Mouse (Mus musculus) cortical plate, adult 2 months (tissue): ENCODE measurements around the gene Pik3ap1. TPM values are rescaled to one million over a fixed set of nuclear protein-coding genes. Genes with fewer than 3 reads are reported as not detected.
A peak's percentile ranks its signal among the peaks of the same experiment; 100 is the strongest.

Experiments used
- H3K27ac ChIP-seq: fragments of 200-500 bp; 2 replicates; pipeline ENCODE4 v1.5.1; 2012; ENCODE audit warnings: low read length, control low read depth, inconsistent platforms; ENCODE audit not compliant: insufficient read depth
- H3K4me1 ChIP-seq: fragments of 200-500 bp; 2 replicates; pipeline ENCODE4 v1.6.1; 2011; ENCODE audit warnings: low read length; ENCODE audit not compliant: control insufficient read depth, insufficient read depth
- H3K4me3 ChIP-seq: fragments of 200-500 bp; 2 replicates; pipeline ENCODE4 v1.5.1; 2011; ENCODE audit warnings: mild to moderate bottlenecking, low read length, control low read depth; ENCODE audit not compliant: insufficient read depth
- CTCF ChIP-seq: fragments of 200-500 bp; IDR thresholded peaks from 2 replicates; pipeline ENCODE4 v1.5.1; 2011; ENCODE audit warnings: mild to moderate bottlenecking, control low read depth, low read length; ENCODE audit not compliant: insufficient read depth; ENCODE audit errors: extremely low read depth
- POLR2A ChIP-seq: fragments of 200-500 bp; IDR thresholded peaks from 2 replicates; pipeline ENCODE4 v1.6.1; 2011; ENCODE audit warnings: mild to moderate bottlenecking, low read length, control low read depth; ENCODE audit not compliant: insufficient read depth; ENCODE audit errors: extremely low read depth
- polyA plus RNA-seq: library from polyadenylated mRNA; depleted of rRNA; stranded (reverse); fragments of >200 nt; gene quantifications from 2 replicates; pipeline ENCODE4 v1.2.3, GENCODE M21; 2012

The Pik3ap1 gene
- polyA plus RNA-seq, 1 experiment: 2.6 TPM

- no peak overlapping the region for H3K4me3 ChIP-seq
- H3K27ac ChIP-seq: no peak overlapping the region
- TF ChIP-seq CTCF (no peak), POLR2A (no peak)
- H3K4me1 ChIP-seq: no peaks in the 10 kb centered on the region
Measured at GRCm38 (mm10) chr19:41348161-41348560, 36.7 kb downstream of the Pik3ap1 start.

DNA sequence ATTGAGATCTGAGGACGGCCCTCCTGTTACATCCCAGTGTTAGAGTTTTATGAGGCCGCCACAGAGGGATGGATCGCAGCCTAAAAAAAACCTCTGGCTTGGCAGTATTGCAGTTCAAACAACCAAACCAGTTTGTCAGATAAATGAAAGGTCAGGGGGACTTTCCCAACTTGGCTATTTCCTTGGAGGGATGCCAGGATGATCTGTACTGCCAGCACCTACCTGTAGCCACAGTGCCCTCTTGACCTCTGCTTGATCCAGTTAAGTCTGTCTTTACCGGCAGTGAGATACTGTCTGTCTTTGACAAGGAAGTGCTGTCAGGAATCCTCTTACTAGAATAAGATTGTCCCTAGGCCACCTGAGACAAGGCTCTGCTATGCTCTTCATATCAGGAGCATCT lies 37.6 kb downstream of the Pik3ap1 start:
- Histone ChIP-seq H3K4me1 (no peaks in the 10 kb centered on the region; the same call in 1 of the 2 replicates), H3K27ac (no peak overlapping the region), H3K4me3 (no peak overlapping the region)
- TF ChIP-seq CTCF (no peak), POLR2A (no peak)

DNA sequence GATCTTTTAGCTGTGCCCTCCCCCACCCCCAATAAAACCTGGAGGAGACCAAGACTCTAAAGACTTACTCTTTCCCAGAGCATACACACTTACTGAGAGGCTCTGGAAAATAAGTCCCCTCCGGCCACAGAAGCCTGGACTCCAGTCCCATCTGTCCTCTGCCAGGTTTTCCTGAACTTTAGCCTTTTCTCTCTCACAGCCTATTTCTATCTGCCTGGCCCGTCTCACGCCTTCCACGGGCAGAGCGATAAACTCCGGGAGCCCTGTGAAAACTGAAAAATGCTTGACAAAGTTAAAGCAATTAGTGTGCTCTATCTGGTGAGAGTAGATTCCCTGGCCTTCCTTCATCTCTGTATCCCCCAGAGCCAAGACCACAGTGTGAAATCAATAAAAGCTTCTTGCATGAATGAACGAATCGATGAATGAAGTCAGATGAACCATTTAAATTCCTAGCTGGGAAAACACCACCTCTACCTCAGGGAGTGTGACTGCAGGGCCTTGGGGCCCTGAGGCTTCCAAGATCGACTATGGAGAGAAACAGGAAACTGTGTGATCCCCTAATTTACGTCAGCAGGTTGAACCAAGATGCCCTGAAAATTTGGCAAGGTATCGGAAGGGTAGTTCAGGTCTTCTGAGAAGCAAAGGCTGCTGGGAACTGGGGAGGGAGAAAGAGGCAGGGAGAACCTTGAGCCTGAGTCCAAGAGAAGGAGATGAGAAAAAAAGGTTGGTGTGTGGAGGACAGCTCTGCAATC lies 38.6 kb downstream of the Pik3ap1 start:
- Histone ChIP-seq H3K4me3 (no peak overlapping the region), H3K27ac (no peak overlapping the region), H3K4me1 (no peaks in the 10 kb centered on the region; the same call in 1 of the 2 replicates)
- TF ChIP-seq CTCF (no peak), POLR2A (no peak)

GRCm38 (mm10) chr19:41345028-41345741 lies 39.7 kb downstream of the Pik3ap1 start:
- Histone ChIP-seq H3K4me1 (no peaks in the 10 kb centered on the region; the same call in 1 of the 2 replicates), H3K4me3 (no peak overlapping the region), H3K27ac (0 out of 2 replicates have a peak overlapping the region, but pooled peaks have one; percentile 66)
- TF ChIP-seq POLR2A (no peak), CTCF (no peak)

GRCm38 (mm10) chr19:41344666-41345027 lies 40.3 kb downstream of the Pik3ap1 start:
- Histone ChIP-seq H3K4me3 (no peak overlapping the region), H3K4me1 (no peaks in the 10 kb centered on the region; the same call in 1 of the 2 replicates), H3K27ac (no peak overlapping the region)
- no peak for TF ChIP-seq POLR2A
- TF ChIP-seq CTCF: no peak

GRCm38 (mm10) chr19:41342592-41343090 lies 42.3 kb downstream of the Pik3ap1 start:
- TF ChIP-seq POLR2A: no peak
- TF ChIP-seq CTCF: no peak
- no peaks in the 10 kb centered on the region; the same call in 1 of the 2 replicates for H3K4me1 ChIP-seq
- H3K4me3 ChIP-seq: no peak overlapping the region
- no peak overlapping the region for H3K27ac ChIP-seq

- H3K4me3 ChIP-seq: no peak overlapping the region
- no peak for TF ChIP-seq CTCF
- TF ChIP-seq POLR2A: no peak
- no peaks in the 10 kb centered on the region; the same call in 1 of the 2 replicates for H3K4me1 ChIP-seq
- no peak overlapping the region for H3K27ac ChIP-seq
Measured at GRCm38 (mm10) chr19:41341677-41342076, 43.2 kb downstream of the Pik3ap1 start.

GRCm38 (mm10) chr19:41339020-41339836 lies 45.7 kb downstream of the Pik3ap1 start:
- H3K27ac ChIP-seq: peak overlapping the region; percentile 64; the same call in 1 of the 2 replicates
- no peak overlapping the region for H3K4me3 ChIP-seq
- H3K4me1 ChIP-seq: no peaks in the 10 kb centered on the region; the same call in 1 of the 2 replicates
- TF ChIP-seq POLR2A (no peak), CTCF (no peak)

GRCm38 (mm10) chr19:41338379-41338778 lies 46.5 kb downstream of the Pik3ap1 start:
- no peak for TF ChIP-seq POLR2A
- TF ChIP-seq CTCF: no peak
- no peak overlapping the region for H3K4me3 ChIP-seq
- no peak overlapping the region for H3K27ac ChIP-seq
- H3K4me1 ChIP-seq: no peaks in the 10 kb centered on the region; the same call in 1 of the 2 replicates
